Mouse (Mus musculus) left cerebral cortex, adult 11 months (tissue): Measurements from ENCODE around the gene Slc35d1.
A peak's percentile ranks its signal among the peaks of the same experiment; 100 is the strongest.
"Not testable (repeated sequence)": the region's sequence is repeated elsewhere in the genome, so short reads cannot be mapped to it uniquely, and the experiment has no call there.

Experiments used
- DNase-seq: peaks from one replicate; pipeline ENCODE4 v3.0.0; 2022; ENCODE audit warnings: low spot score

Slc35d1 gene

DNA sequence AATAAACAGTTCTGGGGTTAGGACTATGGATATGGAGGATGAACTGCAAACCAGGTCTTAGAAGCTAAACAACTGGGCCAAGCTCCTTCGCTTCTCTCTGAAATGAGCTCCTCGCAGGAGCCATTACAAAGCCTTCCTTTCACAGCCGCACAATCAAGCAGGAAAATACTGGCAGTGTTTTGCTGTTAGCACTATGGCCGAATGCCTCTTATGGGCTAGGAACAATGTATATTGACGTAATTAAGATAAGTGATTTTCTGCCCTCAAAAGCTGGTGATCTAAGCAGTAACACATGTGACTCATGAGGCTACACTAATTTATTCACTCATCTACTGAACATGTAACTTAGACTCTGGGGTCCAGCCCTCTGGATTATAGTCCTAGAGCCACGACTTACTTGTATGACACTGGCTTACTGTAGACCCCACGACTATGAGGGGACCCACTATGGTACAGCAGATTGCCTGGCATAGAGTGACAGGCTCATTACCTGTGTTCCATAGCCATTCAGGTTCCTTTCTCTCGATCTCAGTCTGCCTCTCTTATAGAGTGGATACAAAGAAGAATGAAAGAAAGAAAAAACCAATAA is 34.6 kb downstream of the Slc35d1 start:
- no peak for DNase-seq

DNA sequence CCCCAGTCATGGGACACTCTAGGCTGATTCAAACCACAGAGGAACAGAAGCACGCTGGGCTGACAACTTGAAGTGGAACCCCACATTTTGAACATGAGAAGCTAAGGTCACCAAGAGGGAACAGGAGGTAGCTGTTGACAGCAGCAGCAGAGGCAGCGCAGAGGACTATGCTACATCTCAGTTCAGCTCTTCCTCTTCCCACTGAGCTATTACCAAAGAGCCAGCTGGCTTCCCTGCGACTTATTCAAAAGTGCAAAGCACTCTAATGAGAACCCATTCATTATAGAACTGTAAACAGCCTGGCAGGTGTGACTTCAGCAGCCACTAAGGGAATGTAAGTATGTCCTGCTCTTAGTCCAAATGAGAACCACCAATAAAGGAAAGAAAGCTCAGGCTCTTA is 35.4 kb downstream of the Slc35d1 start:
- no peak for DNase-seq

DNA sequence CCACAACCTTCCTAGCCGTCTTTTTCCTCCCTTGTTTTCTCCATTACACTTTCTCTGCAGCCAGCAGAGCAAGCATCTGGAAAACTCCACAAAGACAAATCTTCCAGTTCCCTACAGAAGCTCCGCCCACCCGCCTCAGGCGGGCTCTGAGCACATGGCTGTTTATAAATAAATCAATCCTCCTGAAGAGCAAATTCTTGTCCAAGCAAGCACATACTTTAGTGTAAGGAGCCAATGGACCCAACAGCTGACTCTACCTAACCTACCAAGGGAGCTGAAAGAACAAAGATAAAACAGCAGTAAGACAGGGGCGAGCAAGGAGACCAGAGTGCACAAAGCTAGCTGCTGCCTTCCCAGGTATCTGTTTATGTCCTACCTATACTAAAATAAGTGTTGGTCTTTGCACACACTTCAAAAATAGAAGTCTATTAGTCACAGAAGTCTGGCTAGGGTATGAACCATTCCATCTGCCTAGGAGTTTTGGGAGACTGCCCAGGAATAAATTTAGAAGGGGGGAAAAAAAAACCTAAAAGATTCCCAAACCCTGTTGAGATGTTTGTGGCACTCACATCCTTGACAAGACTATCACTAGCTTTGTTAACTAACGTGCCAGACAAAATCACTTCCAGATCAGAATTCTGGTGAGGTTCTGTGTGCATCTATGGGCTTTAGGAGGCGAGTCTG is 36.2 kb downstream of the Slc35d1 start:
- peak; percentile 41 for DNase-seq

DNA sequence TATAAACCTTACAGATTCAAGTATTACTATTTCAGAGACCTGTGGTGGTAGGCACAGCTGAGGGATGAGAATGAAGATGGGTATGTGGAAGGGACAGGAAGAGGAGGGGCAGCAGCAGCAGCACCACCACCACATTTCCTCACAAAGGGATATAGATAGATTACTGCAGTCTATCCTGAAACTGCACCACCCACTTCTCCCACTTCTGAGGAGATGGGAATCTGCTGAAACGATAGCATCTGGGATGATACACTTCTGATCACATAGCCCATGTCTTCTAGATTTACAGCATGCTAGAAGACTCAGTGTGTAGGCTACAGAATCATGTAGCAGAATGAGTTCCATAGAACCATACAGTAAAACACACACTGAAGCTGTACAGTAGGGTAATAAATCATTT is 37.3 kb downstream of the Slc35d1 start:
- no peak for DNase-seq

DNA sequence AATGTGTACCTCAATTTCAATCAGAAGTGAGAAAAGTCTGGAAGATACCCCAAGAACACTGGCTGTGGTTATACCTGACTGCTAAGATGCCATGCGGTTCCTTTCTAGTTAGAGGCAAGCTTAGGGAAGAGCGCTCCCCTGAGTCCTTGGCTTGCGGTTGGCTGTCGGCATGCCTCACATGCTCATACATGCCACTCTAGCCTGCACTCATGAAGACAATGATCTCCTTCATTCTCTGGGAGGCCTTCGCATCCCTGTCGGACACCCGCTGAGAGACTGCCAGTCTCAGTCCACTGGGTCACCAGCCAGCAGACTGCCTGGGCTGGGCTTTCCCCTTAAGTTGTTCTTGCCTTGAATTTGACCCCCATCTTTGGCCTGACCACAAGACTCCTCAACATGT is 41.0 kb downstream of the Slc35d1 start:
- DNase-seq, result no peak

DNA sequence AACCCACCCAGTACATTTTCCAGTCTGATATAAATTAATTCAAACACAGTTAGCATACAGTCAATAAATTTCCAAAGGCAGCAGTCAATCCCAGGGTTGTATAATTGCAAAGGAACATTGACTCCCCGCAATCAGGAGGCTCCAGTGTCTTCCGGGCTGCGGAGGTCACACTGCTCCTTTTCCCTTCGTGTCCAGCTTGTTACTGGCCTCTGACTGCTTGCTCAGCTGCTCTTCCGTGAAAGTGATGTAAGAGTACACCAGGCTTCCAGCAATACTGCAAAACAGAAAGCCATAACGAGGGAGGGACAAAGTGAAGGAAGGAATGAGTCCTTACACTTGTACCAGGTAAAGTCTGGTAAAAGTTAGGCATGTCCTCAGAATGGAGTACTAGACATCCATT is 41.5 kb downstream of the Slc35d1 start:
- no peak for DNase-seq

DNA sequence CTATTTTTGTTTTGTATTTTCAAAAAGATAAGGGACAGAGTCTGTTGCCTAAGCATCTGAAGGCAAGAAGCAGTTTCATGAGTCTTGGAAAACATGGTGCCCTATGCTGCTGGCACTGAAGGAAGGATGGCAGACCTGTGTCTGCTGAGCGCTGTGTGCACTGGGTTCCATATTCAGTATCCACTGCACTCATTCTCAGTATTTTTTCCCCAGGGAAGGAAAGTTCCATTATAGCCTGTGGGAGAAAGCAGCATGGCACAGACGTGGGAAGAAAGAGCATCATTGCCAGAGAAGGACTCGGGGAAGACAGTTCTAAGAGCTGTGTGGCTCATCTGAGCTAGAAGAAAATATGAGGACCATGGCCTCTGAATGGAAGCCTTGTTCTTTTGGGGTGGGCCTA is 43.7 kb downstream of the Slc35d1 start:
- DNase-seq, result no peak

DNA sequence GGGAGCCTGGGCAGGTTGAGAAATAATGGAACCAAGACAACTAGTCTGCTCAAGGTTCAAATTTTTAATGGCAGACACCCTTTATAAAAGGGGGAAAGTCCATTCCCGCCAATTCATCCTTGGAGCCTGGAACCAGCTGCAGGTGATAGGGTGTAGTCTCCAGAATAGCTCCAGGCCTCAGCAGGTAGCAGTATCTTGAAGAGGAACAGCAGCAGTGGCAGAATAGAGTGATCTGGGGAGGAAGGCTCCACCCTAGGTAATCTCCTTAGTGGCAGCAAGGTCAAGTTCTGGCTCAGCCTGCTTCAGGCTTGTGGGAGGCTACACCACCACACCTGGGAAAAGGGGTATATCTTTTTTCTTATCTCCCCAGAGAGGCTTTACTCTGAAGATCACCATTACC is 48.8 kb downstream of the Slc35d1 start:
- not testable (repeated sequence) for DNase-seq

DNA sequence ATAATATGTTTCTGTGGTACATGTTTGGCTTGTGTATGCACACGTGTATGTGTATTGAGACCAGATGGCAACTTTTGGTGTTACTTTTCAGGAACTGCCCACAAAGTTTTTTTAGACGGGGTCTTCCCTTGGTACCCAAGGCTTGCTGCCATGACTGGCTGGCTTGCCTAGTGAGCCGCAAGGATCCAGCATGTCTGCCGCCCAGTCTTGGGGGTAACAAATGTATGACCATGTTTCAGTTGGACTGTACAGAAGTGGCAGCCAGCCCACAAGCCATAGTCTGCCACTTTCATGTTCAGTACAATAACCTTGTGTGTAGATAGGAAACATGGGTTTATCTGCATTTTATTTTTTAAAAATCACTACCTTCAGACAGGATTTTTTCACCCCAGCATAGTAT is 56.2 kb downstream of the Slc35d1 start:
- DNase-seq, result no peak

DNA sequence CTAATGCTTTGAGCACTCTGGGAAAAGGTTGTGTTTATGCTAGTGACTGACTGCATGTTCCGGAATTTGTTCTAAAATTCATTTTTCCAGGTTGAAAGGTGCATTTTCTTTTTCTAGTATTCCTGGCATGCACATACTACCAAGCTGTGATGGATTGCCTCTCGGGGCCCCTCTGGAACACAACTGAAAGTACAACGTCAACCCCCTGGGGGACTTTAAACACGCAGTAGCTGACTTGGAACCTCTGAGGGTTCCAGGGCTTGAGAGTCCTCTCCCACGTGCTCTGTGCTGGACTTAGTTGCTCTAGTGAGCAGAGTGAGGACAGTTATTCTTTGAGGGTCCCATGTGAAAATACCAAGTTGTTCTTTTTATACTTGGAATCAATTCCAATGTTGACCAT is 63.0 kb downstream of the Slc35d1 start:
- DNase-seq, result no peak

DNA sequence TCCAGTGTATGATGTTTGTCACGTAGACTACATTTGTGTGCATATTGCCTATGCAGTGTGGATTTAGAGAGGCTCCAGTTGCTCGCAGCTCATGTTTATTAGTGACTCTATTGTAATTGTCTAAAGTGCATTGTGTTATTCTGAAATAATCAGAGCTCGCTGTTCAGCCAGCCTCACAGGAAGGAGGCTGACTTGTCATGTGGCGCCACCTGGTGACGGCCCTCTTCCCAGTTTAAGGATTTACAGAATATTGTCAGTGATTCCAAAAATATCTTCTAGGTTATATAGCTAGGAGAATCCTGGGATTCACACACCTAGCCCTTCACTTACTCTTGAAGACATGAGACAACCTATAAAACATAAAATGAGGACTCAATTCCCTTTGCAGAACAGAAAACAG is 68.6 kb downstream of the Slc35d1 start:
- peak; percentile 60 for DNase-seq

DNA sequence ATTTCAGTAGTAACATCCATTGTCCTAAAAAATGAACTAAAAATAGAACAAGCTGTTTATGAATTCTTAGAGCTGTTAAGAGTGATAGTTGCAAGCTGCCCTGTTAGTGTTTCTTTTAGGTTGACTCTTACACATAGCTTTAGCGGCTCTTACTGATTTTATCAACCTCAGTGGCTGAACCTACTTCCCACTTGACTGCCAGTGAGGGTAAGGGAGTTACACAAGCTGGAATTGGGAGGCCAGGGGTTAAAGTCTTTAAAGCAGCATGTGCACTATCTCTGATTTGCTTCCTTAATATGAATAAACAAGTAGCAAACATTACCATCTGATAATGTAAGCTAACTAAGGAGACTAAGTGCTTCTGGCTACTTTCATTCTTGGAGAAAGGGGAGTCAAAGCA is 78.0 kb downstream of the Slc35d1 start:
- DNase-seq, result no peak

DNA sequence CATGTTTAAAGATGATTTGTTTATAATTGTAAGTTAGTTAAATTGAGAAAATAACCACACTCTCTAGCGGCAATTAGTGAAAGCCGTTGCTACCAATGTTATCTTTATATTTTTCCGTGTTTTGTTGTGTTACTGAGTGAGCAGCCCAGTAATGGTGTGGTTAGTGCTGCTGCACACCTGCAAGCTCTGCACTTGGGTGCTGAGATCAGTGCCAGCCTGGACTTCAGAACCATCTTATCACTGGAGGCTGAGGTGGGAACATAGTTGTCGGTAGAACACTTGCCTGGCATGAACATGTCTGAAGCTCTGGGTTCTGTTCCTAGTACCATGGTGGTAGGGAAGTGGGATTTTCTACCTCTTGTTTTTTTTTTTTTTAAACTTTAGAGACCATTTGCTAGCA is 88.4 kb downstream of the Slc35d1 start:
- DNase-seq, result no peak

DNA sequence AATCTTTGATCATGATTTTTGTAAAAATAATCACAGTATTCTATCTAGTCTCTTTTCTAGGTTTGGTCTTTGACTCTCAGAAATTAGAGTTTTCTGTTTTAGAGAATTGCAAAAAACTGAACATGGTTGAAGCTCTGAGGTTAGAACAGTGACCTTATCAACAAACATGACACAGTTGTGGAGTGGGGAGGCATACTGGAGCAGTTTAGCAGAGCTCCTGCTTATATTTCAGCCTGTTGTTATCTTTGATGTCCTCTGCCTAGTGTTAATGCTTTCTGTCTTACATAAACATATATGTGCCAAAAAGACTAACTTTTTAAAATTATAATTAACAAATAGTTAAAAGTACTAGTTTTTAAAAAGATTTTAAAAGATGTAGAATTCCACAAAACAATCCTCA is 91.4 kb downstream of the Slc35d1 start:
- DNase-seq, result no peak

DNA sequence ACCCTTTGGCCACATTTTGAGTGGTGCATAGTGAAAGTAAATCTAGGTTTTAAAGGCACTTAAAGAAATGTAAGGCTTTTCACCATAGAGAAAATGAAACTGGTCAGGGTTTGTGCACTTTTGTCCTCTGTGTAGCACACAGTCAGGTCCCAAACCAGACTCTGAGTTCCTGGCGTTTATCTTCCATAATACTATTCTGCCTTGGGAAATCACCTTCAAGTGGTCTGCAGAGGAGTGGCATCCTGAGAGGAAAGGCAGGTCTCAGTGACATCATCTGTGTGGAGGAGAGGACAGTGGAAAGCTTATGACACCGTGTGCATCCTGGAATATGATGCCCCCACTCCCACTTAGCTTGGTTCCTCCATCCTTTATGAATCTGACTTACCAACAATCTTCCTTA is 91.9 kb downstream of the Slc35d1 start:
- DNase-seq, result no peak

DNA sequence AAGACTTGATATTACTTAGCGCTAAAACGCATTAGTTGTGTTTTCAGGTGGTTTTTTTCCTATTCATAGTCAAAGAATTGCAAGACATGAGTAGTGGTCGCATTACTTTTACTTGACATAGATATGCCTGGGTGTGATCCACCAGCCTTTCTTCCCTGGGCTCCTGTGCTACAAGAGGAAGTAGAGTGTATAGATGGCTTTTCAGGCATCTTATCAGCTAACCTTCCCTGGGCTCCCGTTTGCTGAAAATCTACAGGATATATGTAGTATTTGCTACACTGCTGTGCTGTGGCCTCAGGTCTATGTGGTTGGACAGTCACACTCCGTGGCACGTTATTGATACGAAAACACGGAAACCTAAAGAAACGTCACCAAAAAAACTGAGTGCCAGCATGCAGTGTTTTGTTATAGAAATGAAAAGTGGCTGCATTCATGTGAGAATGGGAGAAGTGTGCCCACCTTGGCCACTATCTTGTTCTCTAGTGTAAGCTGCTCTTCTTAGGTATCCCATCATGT is 94.0 kb downstream of the Slc35d1 start:
- no peak for DNase-seq
